Mouse (Mus musculus): ENCODE measurements around the gene Arsg.
A peak's percentile ranks its signal among the peaks of the same experiment; 100 is the strongest.
"Not testable (repeated sequence)": the region's sequence is repeated elsewhere in the genome, so short reads cannot be mapped to it uniquely, and the experiment has no call there.

The Arsg gene

GRCm38 (mm10) chr11:109468133-109468532 lies 5.0 kb upstream of the Arsg start:
- DNase-seq (ENCODE audit: low spot score in 2 of 2), result no peak

- peak in 1 of 2 experiments; percentile 37 for DNase-seq (ENCODE audit: low spot score in 2 of 2)
Measured at GRCm38 (mm10) chr11:109470170-109470569, 3.0 kb upstream of the Arsg start.

DNA sequence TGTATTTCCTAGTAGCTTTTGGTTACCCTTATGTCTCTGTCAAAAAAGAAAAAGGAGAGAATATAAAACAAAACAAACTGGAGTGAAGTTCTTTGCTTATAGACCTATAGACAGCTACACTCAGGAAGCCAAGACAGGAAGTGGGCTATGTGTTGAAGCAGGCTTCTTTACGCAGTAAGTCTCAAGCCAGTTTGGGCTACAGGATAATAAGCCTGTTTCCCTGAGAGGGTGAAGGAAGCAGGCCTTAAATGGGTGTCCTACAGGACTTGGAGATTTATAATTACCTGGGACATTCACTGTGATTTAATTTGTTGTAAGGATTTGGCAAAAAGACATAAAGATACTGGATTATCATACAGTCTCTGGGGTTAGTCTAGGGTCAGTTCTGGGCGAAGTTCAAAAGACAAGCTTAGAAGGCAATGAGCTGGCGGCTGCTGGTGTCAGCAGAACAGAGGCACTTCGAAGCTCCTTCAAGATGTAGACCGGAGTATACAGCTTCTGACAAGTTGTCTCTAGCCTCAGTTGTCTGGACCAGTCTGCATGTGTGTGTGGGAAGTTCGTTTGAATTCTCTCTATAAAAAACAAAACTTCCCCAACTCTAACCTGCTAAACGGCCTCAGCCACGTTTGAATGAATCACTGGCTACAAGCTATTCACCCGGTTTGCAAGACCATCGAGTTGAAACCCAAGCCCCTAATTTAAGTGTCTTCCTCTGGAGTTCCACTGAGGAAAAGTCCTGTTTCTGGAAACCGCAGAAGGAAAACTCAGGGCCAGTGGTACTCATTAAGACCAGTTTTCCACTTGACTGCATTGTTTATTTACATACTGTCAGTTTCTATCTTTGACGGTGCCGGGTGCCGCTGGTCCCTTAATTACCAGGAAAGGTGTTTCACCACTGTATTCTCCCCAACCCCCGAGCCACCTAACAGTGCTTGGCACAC lies 2.0 kb upstream of the Arsg start:
- no peak for DNase-seq (ENCODE audit: low spot score in 2 of 2)

GRCm38 (mm10) chr11:109472171-109472691 lies 943 bp upstream of the Arsg start:
- DNase-seq (ENCODE audit: low spot score in 2 of 2), result peak; percentile 40 to 44

DNA sequence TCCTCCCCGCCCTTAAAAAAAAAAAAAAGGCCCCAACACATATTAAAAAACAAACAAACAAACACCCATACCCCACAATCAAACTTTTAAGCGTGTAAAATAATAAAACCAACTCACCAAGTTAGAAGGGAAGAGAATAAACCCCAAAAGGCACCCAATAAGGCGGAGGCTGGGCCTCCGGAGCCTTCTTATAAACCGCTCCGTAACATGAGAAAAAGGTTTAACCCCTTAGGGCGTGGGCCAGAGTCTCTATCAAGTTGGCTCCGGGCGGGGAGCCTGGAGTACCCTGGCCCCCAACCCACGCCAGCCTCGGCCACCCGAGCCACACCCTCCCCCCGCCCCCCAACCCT lies 378 bp upstream of the Arsg start:
- no peak for DNase-seq (ENCODE audit: low spot score in 2 of 2)

- DNase-seq (ENCODE audit: low spot score in 2 of 2), result no peak
Measured at GRCm38 (mm10) chr11:109474086-109474742, 1.0 kb downstream of the Arsg start.

- DNase-seq (ENCODE audit: low spot score in 2 of 2), result no peak
Measured at GRCm38 (mm10) chr11:109474836-109475235, 1.7 kb downstream of the Arsg start.

DNA sequence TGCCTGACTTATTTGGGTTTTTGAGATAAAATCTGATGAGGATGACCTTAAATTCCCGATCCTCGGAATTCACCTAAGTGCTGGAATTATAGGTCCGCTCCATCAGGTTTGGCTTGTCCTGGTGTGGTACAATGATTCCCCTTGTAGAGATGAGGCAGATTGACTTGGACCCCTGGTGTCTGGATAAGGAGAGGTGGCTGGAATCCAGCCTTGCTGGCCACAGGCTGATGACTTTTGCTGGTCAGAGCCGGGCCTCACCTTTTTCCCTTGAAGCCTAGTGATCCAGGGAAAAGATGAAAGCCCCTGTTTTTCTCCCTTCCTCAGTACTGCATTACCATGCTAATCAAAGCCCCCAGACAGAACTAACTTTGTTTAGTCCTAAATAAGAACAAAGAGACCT lies 2.5 kb downstream of the Arsg start:
- DNase-seq (ENCODE audit: low spot score in 2 of 2), result no peak

DNA sequence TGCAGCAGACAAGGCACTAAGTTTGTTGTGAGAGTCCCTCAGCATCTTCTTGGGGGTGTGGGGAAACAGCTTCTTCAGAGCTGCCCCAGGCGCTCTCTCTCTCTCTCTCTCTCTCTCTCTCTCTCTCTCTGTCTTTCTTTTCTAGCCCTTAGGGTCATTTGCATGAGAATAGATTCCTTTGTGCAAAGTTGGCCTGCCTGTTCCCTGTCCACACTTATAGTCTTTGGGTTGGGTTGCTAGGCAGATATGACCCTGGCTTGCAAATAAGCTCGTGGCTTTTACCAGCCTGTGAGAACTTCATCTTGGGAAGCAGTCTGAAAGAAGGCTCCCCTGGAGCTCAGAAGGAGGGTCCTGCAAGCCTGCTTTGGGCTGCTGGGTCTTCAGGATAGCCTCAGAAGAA lies 3.1 kb downstream of the Arsg start:
- no peak for DNase-seq (ENCODE audit: low spot score in 2 of 2)

DNA sequence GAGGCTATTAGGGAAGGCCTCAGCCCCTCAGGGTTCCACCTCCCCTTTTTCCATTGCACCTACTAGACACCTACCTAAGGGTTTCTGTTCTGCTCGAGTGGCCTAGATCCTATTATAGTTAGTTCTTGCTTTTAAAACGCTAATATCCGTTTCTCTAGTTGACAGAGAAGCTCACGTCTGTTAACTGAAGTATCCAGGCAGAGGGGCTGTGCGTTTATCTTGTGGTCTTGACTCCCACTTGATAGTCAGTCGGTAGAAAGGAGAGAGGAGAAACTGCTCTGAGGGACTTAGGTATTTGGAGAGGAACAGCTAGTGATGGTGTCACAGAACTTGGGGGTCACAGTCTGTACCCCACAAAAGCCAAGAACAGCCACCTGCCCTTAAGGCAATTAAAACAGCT lies 3.5 kb downstream of the Arsg start:
- DNase-seq (ENCODE audit: low spot score in 2 of 2), result no peak

- DNase-seq (ENCODE audit: low spot score in 2 of 2), result no peak
Measured at GRCm38 (mm10) chr11:109477606-109478380, 4.6 kb downstream of the Arsg start.

DNA sequence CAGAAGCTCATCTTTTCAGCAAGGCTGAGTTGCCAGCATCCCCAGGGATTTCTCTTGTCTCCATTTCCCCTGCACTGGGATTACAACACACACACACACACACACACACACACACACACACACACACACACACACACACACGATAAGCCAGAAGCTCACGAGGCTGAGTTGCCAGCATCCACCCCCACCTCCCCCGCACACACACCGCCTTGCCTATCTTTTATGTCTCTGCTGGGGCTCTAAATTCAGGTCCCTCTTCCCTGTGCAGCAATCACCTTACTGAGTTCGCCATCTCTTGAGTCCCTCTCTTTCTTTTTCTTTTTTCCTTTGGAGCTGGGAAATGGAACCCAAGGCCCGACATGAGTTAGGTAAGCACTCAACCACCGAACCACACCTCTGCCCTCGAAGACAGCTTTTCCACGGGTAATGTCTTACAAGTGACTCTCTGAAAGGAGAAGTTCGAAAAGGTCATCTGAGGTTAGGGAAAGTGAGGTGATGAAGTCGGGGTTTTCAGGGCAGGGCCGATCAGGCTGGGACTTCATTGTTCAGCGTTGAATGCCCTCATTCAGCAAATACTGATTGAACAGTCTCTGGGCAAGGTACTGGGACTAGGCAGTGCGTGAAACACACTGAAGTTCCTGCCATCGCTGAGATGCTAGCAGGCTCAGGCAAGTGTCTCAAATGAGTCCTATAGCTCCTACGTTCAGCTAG lies 6.6 kb downstream of the Arsg start:
- DNase-seq (ENCODE audit: low spot score in 2 of 2), result no peak

GRCm38 (mm10) chr11:109480440-109480839 lies 7.3 kb downstream of the Arsg start:
- no peak for DNase-seq (ENCODE audit: low spot score in 2 of 2)

GRCm38 (mm10) chr11:109485398-109486045 lies 12.3 kb downstream of the Arsg start:
- peak; percentile 54 to 57 for DNase-seq (ENCODE audit: low spot score in 2 of 2)

DNA sequence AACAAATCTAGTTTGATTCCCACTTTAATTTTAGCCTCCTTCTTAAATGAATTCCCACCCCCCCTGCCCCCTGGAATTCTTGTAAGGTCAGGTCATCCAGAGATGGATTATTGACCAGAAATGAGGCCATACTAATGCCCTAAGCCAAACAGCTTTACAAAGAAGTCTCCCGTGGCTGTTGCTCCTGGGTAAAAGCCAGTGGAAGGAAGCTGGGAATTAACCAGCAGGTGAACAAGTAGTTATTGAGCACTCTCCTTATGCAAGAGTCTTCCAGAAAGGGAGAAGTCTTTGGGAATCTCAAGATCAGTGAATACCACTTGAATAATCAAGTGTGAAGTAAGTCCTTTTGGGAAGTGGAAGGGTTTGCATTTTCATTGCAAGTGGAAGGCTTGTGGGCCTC lies 13.9 kb downstream of the Arsg start:
- no peak for DNase-seq (ENCODE audit: low spot score in 2 of 2)

DNA sequence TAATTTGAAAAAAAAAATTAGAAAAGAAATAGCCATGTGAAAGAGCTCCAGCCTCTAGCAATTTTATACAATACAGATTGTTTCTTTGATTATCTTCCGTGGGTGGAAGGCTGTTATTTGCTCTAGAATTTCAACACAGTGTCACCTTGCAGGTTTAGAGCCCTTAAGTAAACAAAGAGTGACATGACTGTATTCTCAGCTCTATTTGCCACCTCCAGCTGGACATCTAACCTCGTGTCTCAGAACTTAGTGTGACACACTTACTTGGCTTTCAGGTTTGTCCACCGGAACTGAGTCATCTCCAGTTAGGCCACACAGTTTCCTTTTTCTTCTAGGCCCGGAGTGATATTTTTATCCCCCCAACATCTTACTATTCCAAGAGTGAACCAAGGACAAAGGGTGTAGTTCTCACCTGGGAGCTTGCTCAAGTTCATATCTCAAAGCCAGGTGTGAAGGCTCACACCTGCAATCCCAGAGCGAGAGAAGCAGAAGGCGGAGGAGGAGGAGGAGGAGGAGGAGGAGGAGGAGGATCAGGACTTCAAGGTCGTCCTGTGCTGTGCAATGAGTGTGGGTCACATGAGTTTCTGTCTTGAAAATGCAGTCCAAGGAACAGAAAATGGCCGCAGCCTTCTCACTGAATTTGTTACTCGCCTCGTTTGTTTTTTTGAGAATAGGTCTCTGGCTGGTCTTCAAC lies 15.0 kb downstream of the Arsg start:
- DNase-seq (ENCODE audit: low spot score in 2 of 2), result no peak

DNA sequence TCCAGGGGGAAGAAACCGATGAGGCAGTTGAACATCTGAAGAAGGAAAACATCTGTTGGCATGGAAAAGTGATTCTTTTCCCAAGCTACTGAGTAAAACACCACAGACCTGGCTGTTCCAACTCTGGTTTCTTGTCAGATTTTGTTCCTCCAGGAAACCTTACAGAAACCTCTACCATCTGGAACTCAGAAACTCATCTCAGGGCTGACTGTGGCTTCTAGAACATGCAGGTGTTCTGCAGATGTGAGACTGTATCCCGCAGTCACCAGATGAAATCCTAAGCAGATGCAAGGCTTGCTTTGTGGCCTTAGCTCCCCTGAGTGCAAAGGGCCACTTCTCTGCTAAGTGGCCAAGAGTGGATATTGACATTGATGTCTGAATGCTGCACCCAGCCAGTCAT lies 16.6 kb downstream of the Arsg start:
- no peak for DNase-seq (ENCODE audit: low spot score in 2 of 2)

DNA sequence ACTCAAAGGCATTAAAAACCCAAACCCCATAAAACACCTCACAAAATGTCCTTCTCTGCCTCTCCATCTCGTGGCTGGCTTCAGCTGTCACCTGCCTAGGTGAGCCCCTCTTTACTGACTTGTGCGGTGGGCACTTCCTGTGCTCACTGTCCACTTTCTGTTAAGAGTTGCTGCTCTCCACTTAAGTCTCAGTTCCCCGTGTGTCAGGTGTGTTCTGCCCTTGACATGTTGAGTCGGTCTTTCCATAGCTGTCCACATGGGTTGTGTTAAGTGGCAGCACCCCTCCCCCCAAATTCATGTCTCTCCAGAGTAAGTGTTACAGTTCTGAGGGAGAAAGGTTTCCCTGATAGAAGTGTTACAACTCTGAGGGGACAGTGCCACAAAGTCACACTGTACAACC lies 18.7 kb downstream of the Arsg start:
- DNase-seq (ENCODE audit: low spot score in 2 of 2), result no peak

GRCm38 (mm10) chr11:109492847-109493464 lies 19.8 kb downstream of the Arsg start:
- DNase-seq (ENCODE audit: low spot score in 2 of 2), result not testable (repeated sequence)
